Mouse (Mus musculus) ES-Bruce4 (cell line): ENCODE data around the gene Epha6.

Source experiments
- CTCF ChIP-seq: IDR thresholded peaks from one replicate; pipeline ENCODE4 v1.8.1; 2011; ENCODE audit warnings: low read depth, low read length
- EP300 ChIP-seq: IDR thresholded peaks from 2 replicates; pipeline ENCODE4 v1.6.1; 2011; ENCODE audit warnings: low read depth, low read length; ENCODE audit not compliant: insufficient read depth
- POLR2A ChIP-seq: IDR thresholded peaks from one replicate; pipeline ENCODE4 v1.8.1; 2011; ENCODE audit warnings: low read length; ENCODE audit not compliant: insufficient read depth

- no peak for TF ChIP-seq CTCF
- TF ChIP-seq EP300 = no peak
- TF ChIP-seq POLR2A = no peak
Measured at GRCm38 (mm10) chr16:60266367-60267351, 338.7 kb downstream of the Epha6 start.
